Mouse (Mus musculus): ENCODE results near the gene Cdkn3. TPM values are rescaled to one million over a fixed set of nuclear protein-coding genes. Genes with fewer than 3 reads are reported as not detected.
"Not testable (repeated sequence)": the region's sequence is repeated elsewhere in the genome, so short reads cannot be mapped to it uniquely, and the experiment has no call there.

Gene Cdkn3
- polyA plus RNA-seq, 1 experiment from 2014 or later, result 30.7 TPM

DNA sequence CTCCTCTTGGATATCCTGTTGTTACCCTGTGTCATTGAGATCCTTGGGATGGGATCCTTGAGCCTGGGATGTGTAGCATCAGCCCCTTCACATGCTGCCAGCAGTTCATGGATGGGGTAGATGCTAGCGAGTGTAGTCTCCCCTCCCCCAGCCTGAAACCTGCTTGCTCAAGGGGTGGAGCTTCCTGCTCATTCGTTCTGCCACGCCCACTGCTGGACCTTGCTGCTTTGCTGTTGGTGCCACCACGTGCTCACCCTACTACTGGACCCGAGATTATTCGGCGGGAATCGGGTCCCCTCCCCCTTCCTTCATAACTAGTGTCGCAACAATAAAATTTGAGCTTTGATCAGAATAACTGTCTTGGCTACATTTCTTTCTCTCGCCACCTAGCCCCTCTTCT is 6.0 kb upstream of the Cdkn3 start:
- not testable (repeated sequence) for H3K4me3 ChIP-seq; H3K36me3 ChIP-seq; H3K4me2 ChIP-seq (replicated peaks); H3K9me3 ChIP-seq; H3K9ac ChIP-seq; ATAC-seq (ENCODE audit: low FRiP score, low read depth); H3K27me3 ChIP-seq (replicated peaks); H3K4me1 ChIP-seq; H3K27ac ChIP-seq
- WGBS, result 67% methylated on average over 9 of the region's 10 CpGs

DNA sequence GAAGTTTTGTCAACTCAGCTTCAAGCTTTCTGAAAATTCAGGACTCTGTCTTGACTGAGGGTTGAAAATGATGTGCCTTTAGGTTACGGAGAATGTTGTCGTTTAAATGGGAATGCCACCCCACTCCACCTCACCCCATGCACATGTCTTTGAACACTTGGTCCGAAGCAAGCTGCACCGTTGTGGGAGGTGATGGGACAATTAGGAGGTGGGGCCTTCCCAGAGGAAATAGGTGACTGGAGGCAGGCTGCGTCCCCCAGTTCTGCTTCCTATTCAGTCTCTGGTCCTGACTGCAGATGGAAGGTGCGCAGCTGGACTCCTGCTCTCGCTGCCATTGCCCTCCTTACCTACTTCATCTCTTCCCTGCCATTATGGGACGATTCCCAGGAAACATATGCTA is 4.5 kb upstream of the Cdkn3 start:
- no peak overlapping the region for H3K27ac ChIP-seq
- peaks cover 1% of the 10 kb centered on the region; the same call in 1 of the 2 replicates for H3K4me1 ChIP-seq
- WGBS, result 94% methylated on average over 8 of the region's 8 CpGs
- H3K36me3 ChIP-seq, result no peaks in the 10 kb centered on the region
- no peak overlapping the region for H3K4me3 ChIP-seq
- H3K9me3 ChIP-seq, result no peaks in the 10 kb centered on the region
- H3K4me2 ChIP-seq (replicated peaks), result no peak overlapping the region
- H3K9ac ChIP-seq, result no peak overlapping the region
- ATAC-seq (ENCODE audit: low FRiP score, low read depth), result no peak
- H3K27me3 ChIP-seq (replicated peaks), result no peaks in the 10 kb centered on the region

- WGBS, result 60% methylated on average over 9 of the region's 9 CpGs
- H3K4me2 ChIP-seq (replicated peaks), result no peak overlapping the region
- no peaks in the 10 kb centered on the region for H3K27me3 ChIP-seq (replicated peaks)
- H3K27ac ChIP-seq, result no peak overlapping the region
- H3K9ac ChIP-seq, result no peak overlapping the region
- ATAC-seq (ENCODE audit: low FRiP score, low read depth), result no peak
- H3K36me3 ChIP-seq, result no peaks in the 10 kb centered on the region
- H3K9me3 ChIP-seq, result no peaks in the 10 kb centered on the region
- peaks cover 11% of the 10 kb centered on the region; the same call in 1 of the 2 replicates for H3K4me1 ChIP-seq
- H3K4me3 ChIP-seq, result no peak overlapping the region
These were observed 2.6 kb upstream of the Cdkn3 start for GRCm38 (mm10) chr14:46757736-46758135.

- Histone ChIP-seq H3K36me3 (no peaks in the 10 kb centered on the region), H3K4me2 (replicated peaks) (peak overlapping the region; percentile 78), H3K4me3 (peak overlapping the region; percentile 77), H3K27ac (no peak overlapping the region), H3K9me3 (no peaks in the 10 kb centered on the region), H3K9ac (no peak overlapping the region), H3K4me1 (peaks cover 11% of the 10 kb centered on the region; the same call in 1 of the 2 replicates), H3K27me3 (replicated peaks) (no peaks in the 10 kb centered on the region)
- WGBS, result 2% methylated on average over 7 of the region's 7 CpGs
- ATAC-seq (ENCODE audit: low FRiP score, low read depth), result peak; percentile 58
These were observed 379 bp upstream of the Cdkn3 start for GRCm38 (mm10) chr14:46759970-46760354.

DNA sequence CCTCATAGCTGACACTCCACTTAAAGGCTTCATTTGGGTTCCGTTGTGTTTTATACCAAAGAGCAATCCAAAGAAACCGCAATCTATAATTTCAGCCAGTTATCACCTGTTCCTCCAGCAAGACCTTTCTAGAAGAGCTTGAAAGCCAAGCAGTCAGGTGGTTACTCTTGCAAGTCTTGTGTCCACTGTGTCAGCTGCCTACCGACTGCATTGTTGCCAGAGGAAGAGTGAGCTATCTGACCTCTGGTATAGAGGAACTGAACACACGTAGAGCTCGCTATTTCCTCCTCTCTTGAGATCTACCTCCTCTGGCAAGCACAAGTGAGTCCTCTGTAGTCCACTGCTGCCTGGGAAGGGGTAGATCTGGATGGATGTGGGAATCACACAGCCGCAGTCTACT is 845 bp downstream of the Cdkn3 start:
- Histone ChIP-seq H3K27ac (no peak overlapping the region), H3K4me3 (peak overlapping the region; percentile 77), H3K9ac (peak overlapping the region; percentile 62), H3K4me2 (replicated peaks) (peak overlapping the region; percentile 78), H3K4me1 (peaks cover 11% of the 10 kb centered on the region; the same call in 1 of the 2 replicates), H3K27me3 (replicated peaks) (no peaks in the 10 kb centered on the region), H3K9me3 (no peaks in the 10 kb centered on the region), H3K36me3 (no peaks in the 10 kb centered on the region)
- WGBS, result 50% methylated on average over 6 of the region's 6 CpGs
- no peak for ATAC-seq (ENCODE audit: low FRiP score, low read depth)

- H3K27ac ChIP-seq, result no peak overlapping the region
- no peak for ATAC-seq (ENCODE audit: low FRiP score, low read depth)
- WGBS, result 87% methylated on average over 12 of the region's 12 CpGs
These were observed 6.8 kb downstream of the Cdkn3 start for GRCm38 (mm10) chr14:46767116-46767515.

DNA sequence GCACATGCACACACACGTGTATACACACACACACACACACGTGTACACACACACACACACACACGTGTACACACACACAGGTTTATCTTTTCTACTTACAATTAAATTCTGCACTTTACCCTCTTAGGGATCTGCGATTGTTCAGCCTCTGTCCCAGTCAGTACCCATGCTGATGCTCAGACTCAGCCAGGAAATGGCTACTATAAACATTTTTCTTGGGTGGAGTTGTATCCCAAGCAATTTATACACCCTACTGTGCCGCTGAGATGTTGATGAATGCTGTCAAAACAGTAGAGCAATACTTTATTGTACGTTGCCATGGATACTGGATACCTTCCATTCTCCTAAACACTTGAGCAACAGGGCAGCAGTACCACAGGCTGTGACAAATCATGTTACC is 9.7 kb downstream of the Cdkn3 start:
- Histone ChIP-seq H3K27me3 (replicated peaks) (no peaks in the 10 kb centered on the region), H3K4me3 (no peak overlapping the region), H3K27ac (no peak overlapping the region), H3K9me3 (no peaks in the 10 kb centered on the region), H3K9ac (no peak overlapping the region), H3K4me2 (replicated peaks) (no peak overlapping the region), H3K36me3 (peaks cover 62% of the 10 kb centered on the region), H3K4me1 (no peaks in the 10 kb centered on the region)
- 89% methylated on average over 6 of the region's 6 CpGs for WGBS
- no peak for ATAC-seq (ENCODE audit: low FRiP score, low read depth)

More at GRCm38 (mm10) chr14:46767116-46767515, 6.8 kb downstream of the Cdkn3 start:
- Histone ChIP-seq H3K9me3 (no peaks in the 10 kb centered on the region), H3K36me3 (peaks cover 39% of the 10 kb centered on the region), H3K4me3 (no peak overlapping the region), H3K9ac (no peak overlapping the region), H3K4me1 (no peaks in the 10 kb centered on the region), H3K4me2 (replicated peaks) (no peak overlapping the region), H3K27me3 (replicated peaks) (no peaks in the 10 kb centered on the region)

DNA sequence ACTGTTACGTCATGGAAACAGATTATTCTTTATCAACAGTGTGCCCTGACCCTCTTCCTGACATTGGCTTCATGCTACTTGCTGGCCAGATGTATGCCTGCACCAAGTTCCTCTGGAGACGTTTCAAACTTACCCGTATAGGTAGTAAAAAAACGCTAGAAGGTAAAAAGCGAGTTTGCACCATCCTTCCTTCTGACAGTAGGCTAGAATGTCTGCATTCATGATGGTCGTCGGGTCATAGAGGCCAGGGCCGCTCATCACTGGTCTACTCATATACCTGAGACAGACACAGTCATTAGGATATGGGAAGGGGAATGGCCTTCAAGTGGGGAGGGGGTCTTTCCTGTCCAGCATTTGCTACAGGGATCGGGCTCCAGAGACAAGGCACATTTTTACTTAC is 18.4 kb downstream of the Cdkn3 start:
- WGBS, result 97% methylated on average over 9 of the region's 9 CpGs
- Histone ChIP-seq H3K4me3 (no peak overlapping the region), H3K9me3 (peaks cover 10% of the 10 kb centered on the region), H3K36me3 (peaks cover 79% of the 10 kb centered on the region), H3K27ac (no peak overlapping the region), H3K4me1 (no peaks in the 10 kb centered on the region), H3K9ac (no peak overlapping the region), H3K4me2 (replicated peaks) (no peak overlapping the region), H3K27me3 (replicated peaks) (no peaks in the 10 kb centered on the region)
- no peak for ATAC-seq (ENCODE audit: low FRiP score, low read depth)

DNA sequence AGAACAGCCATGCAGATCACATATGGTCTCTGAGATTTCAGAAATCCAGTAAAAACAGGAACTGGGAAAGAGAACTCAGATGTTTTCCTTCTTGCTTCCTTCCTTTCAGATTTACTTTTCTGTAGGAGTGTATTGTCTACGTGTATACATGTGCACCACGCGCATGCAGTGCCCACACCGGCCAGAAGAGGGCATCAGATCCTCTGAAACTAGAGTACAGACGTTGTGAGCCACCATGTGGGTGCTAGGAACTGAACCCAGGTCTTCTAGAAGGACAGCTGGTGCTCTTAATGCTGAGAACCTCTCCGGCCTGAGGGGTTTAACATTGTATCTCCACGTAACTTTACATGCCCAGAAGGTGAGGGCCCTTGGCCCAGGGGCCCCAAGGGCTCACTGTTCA is 18.9 kb downstream of the Cdkn3 start:
- Histone ChIP-seq H3K27me3 (replicated peaks) (no peaks in the 10 kb centered on the region), H3K4me2 (replicated peaks) (no peak overlapping the region), H3K9ac (no peak overlapping the region), H3K27ac (no peak overlapping the region), H3K9me3 (peaks cover 10% of the 10 kb centered on the region), H3K36me3 (peaks cover 78% of the 10 kb centered on the region), H3K4me3 (no peak overlapping the region), H3K4me1 (no peaks in the 10 kb centered on the region)
- no peak for ATAC-seq (ENCODE audit: low FRiP score, low read depth)
- WGBS, result 94% methylated on average over 7 of the region's 7 CpGs

DNA sequence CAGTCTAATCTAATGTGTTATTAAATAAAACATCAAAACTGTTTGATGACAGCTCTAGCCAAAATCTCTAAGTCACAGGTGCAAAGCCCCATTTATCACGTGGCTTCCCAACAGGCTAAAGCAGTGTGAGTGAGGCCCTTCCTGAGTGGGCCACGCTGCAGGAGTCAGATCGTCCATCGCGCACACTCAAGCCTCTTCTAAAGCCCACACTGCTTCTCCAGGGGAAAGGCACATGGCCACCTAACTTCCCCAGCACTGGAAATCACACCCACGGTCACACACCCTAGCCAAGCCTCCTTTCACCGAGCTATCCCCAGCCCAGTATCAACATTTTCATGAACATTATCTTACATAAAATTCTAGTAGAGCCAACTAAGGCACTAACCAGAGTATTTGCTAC is 20.7 kb downstream of the Cdkn3 start:
- Histone ChIP-seq H3K9ac (no peak overlapping the region), H3K27me3 (replicated peaks) (no peaks in the 10 kb centered on the region), H3K4me1 (peaks cover 4% of the 10 kb centered on the region), H3K4me2 (replicated peaks) (no peak overlapping the region), H3K36me3 (peaks cover 63% of the 10 kb centered on the region), H3K27ac (no peak overlapping the region), H3K4me3 (no peak overlapping the region), H3K9me3 (peaks cover 10% of the 10 kb centered on the region)
- WGBS, result 97% methylated on average over 7 of the region's 7 CpGs
- no peak for ATAC-seq (ENCODE audit: low FRiP score, low read depth)

GRCm38 (mm10) chr14:46782187-46782828 is 22.0 kb downstream of the Cdkn3 start:
- peaks cover 52% of the 10 kb centered on the region for H3K36me3 ChIP-seq
- H3K9ac ChIP-seq, result no peak overlapping the region
- 89% methylated on average over 8 of the region's 8 CpGs for WGBS
- peaks cover 10% of the 10 kb centered on the region for H3K9me3 ChIP-seq
- no peak overlapping the region for H3K4me2 ChIP-seq (replicated peaks)
- H3K4me1 ChIP-seq, result peaks cover 14% of the 10 kb centered on the region
- ATAC-seq (ENCODE audit: low FRiP score, low read depth), result no peak
- H3K27ac ChIP-seq, result no peak overlapping the region
- no peak overlapping the region for H3K4me3 ChIP-seq
- H3K27me3 ChIP-seq (replicated peaks), result no peaks in the 10 kb centered on the region

GRCm38 (mm10) chr14:46783327-46783926 is 23.1 kb downstream of the Cdkn3 start:
- Histone ChIP-seq H3K27ac (no peak overlapping the region), H3K36me3 (peaks cover 42% of the 10 kb centered on the region), H3K27me3 (replicated peaks) (no peaks in the 10 kb centered on the region), H3K4me2 (replicated peaks) (no peak overlapping the region), H3K9me3 (peaks cover 10% of the 10 kb centered on the region), H3K4me1 (peaks cover 14% of the 10 kb centered on the region), H3K4me3 (no peak overlapping the region), H3K9ac (no peak overlapping the region)
- 95% methylated on average over 10 of the region's 10 CpGs for WGBS
- ATAC-seq (ENCODE audit: low FRiP score, low read depth), result no peak

DNA sequence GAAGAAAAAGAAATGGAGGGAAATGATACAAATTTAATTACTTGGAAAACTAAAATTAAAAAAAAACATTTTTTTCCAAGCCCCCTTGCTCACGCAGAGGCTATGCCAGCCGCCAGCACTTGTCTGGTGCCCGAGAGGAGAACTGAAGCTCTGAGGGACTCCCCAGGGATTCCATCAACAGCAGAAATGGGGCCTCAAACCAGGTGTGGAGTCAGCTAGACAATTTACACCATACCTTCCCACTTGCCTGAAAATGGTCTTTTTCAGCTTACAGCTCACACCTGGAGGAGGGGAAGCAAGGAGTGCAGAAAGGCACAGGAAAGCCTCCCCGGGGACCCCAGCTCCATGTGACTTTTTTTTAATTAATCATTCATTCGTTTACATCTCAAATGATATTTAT is 24.9 kb downstream of the Cdkn3 start:
- no peaks in the 10 kb centered on the region for H3K9me3 ChIP-seq
- H3K9ac ChIP-seq, result no peak overlapping the region
- WGBS, result 87% methylated on average over 5 of the region's 5 CpGs
- H3K4me3 ChIP-seq, result no peak overlapping the region
- no peak for ATAC-seq (ENCODE audit: low FRiP score, low read depth)
- no peak overlapping the region for H3K4me2 ChIP-seq (replicated peaks)
- H3K4me1 ChIP-seq, result peaks cover 14% of the 10 kb centered on the region
- H3K27me3 ChIP-seq (replicated peaks), result no peaks in the 10 kb centered on the region
- H3K27ac ChIP-seq, result no peak overlapping the region
- H3K36me3 ChIP-seq, result peaks cover 24% of the 10 kb centered on the region

Data from neural tube, embryonic 12.5 days (tissue).